Mouse (Mus musculus) ZHBTc4 (cell line): ENCODE results near the gene Htra2.
A peak's percentile ranks its signal among the peaks of the same experiment; 100 is the strongest.

Experiments used
- DNase-seq: peaks from one replicate; pipeline ENCODE4 v3.0.0-alpha.2; 2011; ENCODE audit warnings: low read depth, low spot score

The Htra2 gene

GRCm38 (mm10) chr6:83033249-83034185 is 21.6 kb downstream of the Htra2 start, which contains the start of the genes Dok1 and Loxl3:
Dok1 (minus strand) TSS chr6:83033471.
Loxl3 (plus strand) TSS chr6:83034173.
- peak; percentile 91 for DNase-seq

- peak; percentile 81 for DNase-seq
Measured at GRCm38 (mm10) chr6:83032769-83033191, 22.3 kb downstream of the Htra2 start.

DNA sequence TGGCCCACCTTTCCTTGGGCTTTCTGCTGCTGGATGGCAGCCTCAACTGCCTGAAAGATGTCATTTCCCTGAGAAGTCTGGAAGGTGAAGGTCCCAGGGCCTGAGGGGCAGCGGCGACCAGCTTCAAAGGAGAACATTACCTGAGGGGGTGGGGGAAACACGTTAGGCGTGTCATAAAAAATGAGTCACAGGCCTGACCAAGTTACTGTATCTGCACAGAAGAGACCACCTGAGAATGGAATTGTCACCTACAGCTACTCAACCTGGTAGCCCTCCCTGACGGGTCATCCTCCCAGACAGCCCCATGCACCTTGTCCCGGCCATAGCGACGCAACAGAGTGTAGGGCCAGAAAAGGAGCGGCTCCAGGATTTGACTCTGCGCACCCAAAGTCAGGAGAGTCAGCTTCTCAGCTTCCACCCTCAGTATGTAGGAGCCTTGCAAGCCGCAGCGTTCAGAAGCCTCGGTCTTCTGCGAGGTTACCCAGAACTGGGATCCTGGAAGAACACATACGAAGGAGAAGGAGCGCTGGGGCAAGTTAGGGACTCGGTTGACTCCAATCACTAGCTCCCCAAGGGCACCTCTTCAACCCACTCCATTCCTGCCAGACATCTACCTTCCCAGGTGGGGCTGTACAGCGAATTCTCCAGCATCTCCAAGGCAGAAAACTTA is 23.0 kb downstream of the Htra2 start:
- DNase-seq = peak; percentile 19

- DNase-seq = no peak
Measured at GRCm38 (mm10) chr6:83031111-83031510, 24.0 kb downstream of the Htra2 start.

GRCm38 (mm10) chr6:83029777-83030176 is 25.3 kb downstream of the Htra2 start:
- no peak for DNase-seq

DNA sequence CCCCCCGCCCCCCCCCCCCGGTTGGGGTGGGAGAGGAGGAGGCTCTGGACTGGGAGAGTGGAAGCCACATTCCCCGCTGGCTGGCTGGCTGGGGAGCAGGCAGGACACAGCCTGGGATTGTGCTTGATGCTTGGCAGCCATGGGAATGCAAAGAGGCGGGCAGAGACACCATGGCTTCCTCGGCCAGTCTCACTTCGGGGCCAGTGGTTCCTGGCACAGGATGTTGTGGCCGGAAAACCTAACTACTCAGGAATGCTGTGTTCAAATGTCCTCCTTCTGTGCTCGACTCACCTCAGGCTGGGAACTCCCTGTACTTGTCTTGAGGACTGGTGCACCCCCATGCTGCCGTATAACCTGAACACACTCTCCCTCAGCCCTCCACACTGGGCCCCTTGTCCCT is 27.4 kb downstream of the Htra2 start:
- no peak for DNase-seq

DNA sequence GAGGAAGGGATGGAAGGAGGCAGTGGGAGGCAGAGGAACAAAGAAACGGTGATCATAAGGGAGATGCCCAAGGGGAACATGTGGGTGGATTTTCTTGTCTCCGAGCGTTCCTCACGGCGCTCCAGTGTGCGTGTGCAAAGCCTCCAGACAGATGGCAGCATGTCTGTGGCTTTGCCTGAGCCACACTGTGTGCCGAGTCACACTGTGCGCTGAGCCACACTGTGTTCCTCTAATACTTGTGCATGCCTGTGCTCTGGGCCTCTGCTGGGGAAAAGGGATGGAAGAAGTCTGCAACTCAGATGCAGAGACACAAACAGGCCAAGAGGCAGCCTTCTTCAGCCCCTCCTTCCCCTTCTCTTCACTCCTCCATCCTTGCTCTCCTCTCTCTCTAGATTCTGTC is 27.8 kb downstream of the Htra2 start:
- DNase-seq = no peak

- no peak for DNase-seq
Measured at GRCm38 (mm10) chr6:83025221-83025620, 29.9 kb downstream of the Htra2 start.

DNA sequence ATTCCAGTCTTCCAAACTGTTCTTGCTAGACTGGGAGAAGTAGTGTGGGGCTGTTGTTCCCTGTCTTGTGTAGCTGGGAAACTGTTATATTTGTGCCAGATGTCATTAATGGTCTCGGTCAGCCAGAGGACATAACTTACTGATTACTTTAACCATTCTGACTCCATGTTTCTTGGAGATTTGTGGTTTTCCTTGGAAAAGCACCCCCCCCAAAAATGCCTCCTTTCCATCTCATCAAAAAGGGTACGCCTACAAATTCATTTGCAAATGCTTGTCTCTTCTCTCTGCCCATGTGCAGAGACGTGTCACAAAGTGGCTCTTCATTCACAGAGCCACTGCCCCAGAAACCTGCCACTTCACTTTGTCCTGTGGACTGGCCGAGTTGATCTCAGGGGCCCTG is 30.7 kb downstream of the Htra2 start:
- DNase-seq = no peak

DNA sequence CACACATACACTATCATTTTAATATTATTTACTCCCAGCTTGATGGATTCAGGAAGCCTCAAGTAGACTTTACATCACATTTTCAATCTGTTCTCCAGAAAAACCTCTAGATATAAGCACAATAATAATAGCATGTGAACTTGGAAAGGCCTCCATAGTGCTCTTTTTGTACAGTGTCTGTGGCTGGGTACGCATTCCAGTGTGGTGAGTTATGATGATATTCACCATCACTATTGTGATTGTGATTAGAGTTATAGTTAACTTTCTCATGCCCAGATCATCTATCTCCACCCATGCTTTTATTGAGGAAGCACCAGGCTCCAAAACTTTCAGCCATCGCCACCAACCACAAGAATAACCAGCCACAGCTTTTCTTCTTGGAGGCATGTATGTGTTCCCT is 31.3 kb downstream of the Htra2 start:
- DNase-seq = no peak

DNA sequence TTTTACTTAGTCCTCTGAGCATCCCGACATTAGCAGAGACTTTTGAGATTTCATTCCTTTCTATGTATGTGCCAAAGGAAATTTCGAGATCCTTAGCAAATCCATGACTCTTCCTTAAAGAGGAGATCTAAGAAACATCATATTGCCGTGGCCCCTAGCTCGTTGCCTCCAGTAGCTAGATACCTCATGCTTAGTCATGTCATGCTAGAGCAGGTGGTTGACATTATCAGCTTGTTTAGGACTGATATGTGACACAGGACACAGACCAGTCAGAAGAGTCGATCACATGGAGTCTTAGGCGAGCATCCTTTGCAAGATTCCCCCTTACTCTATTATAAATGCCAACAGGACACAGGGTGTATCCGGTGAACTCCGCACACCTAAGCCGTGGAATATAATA is 32.1 kb downstream of the Htra2 start:
- DNase-seq = no peak

DNA sequence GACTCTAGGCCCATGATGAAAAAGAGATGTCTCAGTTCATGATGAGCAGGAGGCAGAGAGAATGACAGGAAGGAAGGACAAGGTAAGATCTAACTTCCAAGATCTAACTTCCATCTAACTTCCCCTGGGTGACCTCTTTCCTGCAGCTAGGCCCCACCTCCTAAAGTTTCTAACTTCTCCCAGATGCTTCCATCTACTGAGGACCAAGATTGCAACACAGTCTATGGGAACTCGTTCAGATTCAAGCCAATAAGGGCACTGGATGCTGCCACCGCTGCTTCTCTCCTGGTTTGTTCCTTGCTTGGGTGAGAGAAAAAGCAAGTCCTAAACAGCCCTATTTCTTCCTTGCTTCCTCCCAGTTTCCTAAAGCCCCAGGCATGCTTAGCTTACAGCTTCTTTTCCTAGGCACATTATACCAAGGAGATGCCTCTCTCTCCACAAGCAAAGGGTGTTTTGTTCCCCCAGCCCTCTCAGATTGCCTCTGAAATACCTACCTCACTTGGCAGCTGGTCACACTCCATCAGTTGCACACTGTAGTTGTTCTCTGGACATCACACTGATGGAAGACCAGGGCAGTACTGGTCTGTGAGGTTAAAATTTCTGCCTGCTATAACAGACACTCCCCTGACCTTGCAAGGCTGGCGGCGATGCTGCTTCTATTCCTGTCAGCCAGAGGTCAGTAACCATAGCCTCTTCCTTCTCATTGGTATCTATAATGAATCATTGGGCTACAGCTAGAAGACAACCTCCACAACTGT is 34.1 kb downstream of the Htra2 start:
- DNase-seq = no peak

GRCm38 (mm10) chr6:83020121-83020520 is 35.0 kb downstream of the Htra2 start:
- DNase-seq = no peak

DNA sequence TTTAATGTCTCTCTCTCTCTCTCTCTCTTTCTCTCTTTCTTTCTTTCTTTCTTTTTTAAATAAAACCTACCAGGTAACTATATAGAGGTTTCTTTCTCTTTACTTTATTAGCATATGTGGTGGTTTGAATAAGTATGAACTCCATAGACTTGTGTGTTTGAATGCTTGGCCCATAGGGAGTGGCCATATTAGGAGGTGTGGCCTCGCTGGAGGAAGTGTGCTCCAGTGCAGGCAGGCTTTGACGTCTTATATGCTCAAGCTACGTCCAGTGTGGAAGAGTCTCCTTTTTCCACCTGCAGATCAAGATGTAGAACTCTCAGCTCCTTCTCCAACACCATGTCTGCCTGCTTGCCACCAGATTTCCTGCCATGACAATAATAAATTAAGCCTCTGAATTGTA is 36.0 kb downstream of the Htra2 start:
- no peak for DNase-seq

DNA sequence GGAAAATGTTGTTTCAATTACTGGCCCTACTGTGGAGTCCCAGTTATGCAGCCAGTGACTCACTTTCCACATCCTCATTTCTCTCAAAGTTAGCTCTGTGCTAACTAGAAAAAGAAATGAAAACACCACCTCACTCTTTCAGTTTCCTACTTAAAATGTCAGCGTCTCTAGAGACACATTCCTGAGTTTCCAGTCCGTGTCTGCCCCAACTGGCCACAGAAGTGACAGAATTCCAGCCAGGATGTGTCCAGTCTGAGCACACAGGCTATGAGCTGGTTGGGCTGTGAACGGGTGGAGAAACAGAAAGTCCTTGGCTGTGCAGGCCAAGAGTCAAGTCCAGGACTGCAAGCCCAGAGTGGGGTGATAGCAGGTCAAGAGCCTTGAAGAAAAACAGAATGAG is 37.9 kb downstream of the Htra2 start:
- no peak for DNase-seq

GRCm38 (mm10) chr6:83015749-83016148 is 39.3 kb downstream of the Htra2 start:
- DNase-seq = no peak

GRCm38 (mm10) chr6:83014482-83015466 is 40.3 kb downstream of the Htra2 start:
- no peak for DNase-seq

DNA sequence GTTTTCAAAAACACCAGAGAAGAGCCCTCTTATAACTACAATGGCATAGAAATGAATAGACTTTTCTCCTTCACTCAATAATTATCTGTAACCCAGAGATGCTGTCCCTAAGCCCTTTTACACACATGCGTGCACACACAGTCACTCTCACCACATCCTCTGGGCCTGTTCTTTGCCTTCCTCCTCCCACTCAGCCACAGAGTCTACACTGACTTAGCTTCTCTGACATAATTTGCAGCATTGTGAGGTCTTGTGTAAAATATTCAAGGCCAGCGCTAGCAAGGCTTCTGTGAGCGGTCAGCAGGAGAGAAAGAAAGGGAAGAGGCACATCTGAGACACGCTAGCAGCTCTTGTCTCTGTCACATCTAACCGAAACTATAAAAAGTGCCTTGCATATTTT is 41.6 kb downstream of the Htra2 start:
- DNase-seq = no peak

DNA sequence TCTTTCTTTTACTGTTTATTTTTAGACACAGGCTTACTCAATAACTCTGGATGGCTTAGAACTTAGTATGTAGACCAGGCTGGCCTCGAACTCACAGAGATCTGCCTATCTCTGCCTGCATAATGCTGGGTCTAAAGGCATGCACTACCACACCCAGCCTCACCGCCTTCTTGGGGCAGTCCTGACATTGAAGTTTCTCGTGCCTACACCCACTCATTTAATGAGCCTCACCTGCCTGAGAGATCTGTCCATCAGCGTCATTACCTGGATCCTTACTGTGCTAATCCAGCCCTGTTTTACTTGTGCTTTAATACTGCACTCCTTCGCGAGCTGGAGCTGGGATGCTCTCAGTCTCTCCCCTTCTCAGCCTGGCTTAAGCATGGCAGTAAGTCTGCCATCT is 43.3 kb downstream of the Htra2 start:
- DNase-seq = no peak

GRCm38 (mm10) chr6:83011255-83011654 is 43.8 kb downstream of the Htra2 start:
- no peak for DNase-seq

DNA sequence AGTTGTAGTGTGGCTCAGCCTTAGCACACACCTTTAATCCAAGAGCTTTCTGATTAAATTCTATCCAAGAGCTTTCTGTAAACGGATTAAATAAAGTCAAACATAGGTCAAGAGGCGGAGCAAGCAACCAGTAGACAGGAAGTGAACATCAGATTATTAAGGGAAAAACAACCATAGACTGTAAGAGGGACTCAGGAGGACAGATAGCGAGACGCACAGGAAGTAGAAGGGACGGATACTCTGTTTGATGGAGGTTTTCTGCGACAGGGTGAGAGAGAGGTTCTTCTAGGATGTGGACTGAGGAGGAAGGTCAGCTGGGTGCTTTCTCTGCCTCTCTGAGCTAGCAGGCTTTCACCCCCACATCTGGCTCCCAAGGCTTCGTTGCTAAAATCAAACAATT is 45.1 kb downstream of the Htra2 start:
- no peak for DNase-seq
